Mouse (Mus musculus) lung, postnatal 14 days (tissue): ENCODE results near the gene Noc3l.

Experiments
- DNase-seq: peaks from one replicate; pipeline ENCODE4 v3.0.0; 2021

The Noc3l gene

GRCm38 (mm10) chr19:38758056-38758455 is 61.0 kb downstream of the Noc3l start:
- DNase-seq, result no peak

GRCm38 (mm10) chr19:38757161-38757560 is 61.9 kb downstream of the Noc3l start:
- no peak for DNase-seq

- DNase-seq, result no peak
These were observed 68.8 kb downstream of the Noc3l start for GRCm38 (mm10) chr19:38750192-38750591.

GRCm38 (mm10) chr19:38746492-38747014 is 72.5 kb downstream of the Noc3l start:
- no peak for DNase-seq

- no peak for DNase-seq
These were observed 73.1 kb downstream of the Noc3l start for GRCm38 (mm10) chr19:38745810-38746491.

GRCm38 (mm10) chr19:38744546-38744945 is 74.5 kb downstream of the Noc3l start:
- DNase-seq, result no peak
